Comparison of ENCODE assay signal across 8 mouse cellular contexts in genomic region chr6:125008586-125009128, GRCm38 (mm10). TPM values are rescaled to one million over a fixed set of nuclear protein-coding genes. Genes with fewer than 3 reads are reported as not detected.
DNase-seq lines count a peak whose midpoint lies in the region; ATAC-seq and TF ChIP-seq lines count a peak whose summit lies in the region.

No protein-coding gene starts in this region.

- H3K9me3 ChIP-seq in embryonic facial prominence, embryonic 13.5 days: no peaks in the 10 kb centered on the region
- no peaks in the 10 kb centered on the region for H3K9me3 ChIP-seq in limb, embryonic 12.5 days
- H3K9me3 ChIP-seq in midbrain, embryonic 15.5 days: no peaks in the 10 kb centered on the region

- peaks cover 2% of the 10 kb centered on the region; the same call in 1 of the 2 replicates for H3K27me3 ChIP-seq in embryonic facial prominence, embryonic 13.5 days
- no peaks in the 10 kb centered on the region for H3K27me3 ChIP-seq in kidney, adult 2 months (replicated peaks; ENCODE audit: control insufficient read depth, insufficient read depth, low read length)
- peaks cover 8% of the 10 kb centered on the region for H3K27me3 ChIP-seq in limb, embryonic 12.5 days
- no peaks in the 10 kb centered on the region for H3K27me3 ChIP-seq in midbrain, embryonic 15.5 days (replicated peaks)
- no peaks in the 10 kb centered on the region for H3K27me3 ChIP-seq in spleen, adult 2 months (ENCODE audit: control insufficient read depth, insufficient read depth, low read length)

- H3K27ac ChIP-seq in embryonic facial prominence, embryonic 13.5 days: peak overlapping the region; percentile 99
- peak overlapping the region; percentile 65 for H3K27ac ChIP-seq in kidney, adult 2 months (ENCODE audit: insufficient read depth, low read depth, low read length)
- peak overlapping the region; percentile 99 for H3K27ac ChIP-seq in limb, embryonic 12.5 days
- peak overlapping the region; percentile 99 for H3K27ac ChIP-seq in midbrain, embryonic 15.5 days
- H3K27ac ChIP-seq in spleen, adult 2 months (ENCODE audit: insufficient read depth, low read length): peak overlapping the region; percentile 72

- under 1% methylated on average over 32 of the region's 34 CpGs for WGBS in embryonic facial prominence, embryonic 13.5 days
- under 1% methylated on average over 32 of the region's 34 CpGs for WGBS in kidney, adult 2 months
- under 1% methylated on average over 30 of the region's 34 CpGs for whole genome bisulfite sequencing in limb, embryonic 12.5 days
- 1% methylated on average over 33 of the region's 34 CpGs for WGBS in midbrain, embryonic 15.5 days
- WGBS in spleen, adult 2 months: under 1% methylated on average over 32 of the region's 34 CpGs

- DNase-seq in 3134 (ENCODE audit: extremely low read depth, insufficient read length, low spot score): peak; percentile 95
- peak; percentile 97 to 98 for DNase-seq in adrenal gland, postnatal 36 days
- peak; percentile 98 to 100 for DNase-seq in heart, adult 18-20 months
- peak; percentile 100 for DNase-seq in kidney, adult 2 months
- DNase-seq in spleen, adult 2 months (ENCODE audit: low read depth in 1 of 2, low spot score in 2 of 2): peak; percentile 96 to 97

- ATAC-seq in embryonic facial prominence, embryonic 13.5 days (ENCODE audit: insufficient number of reproducible peaks, insufficient read depth, low FRiP score, low TSS enrichment, low read depth): peak; percentile 95
- ATAC-seq in limb, embryonic 12.5 days (ENCODE audit: insufficient number of reproducible peaks, insufficient read depth, low FRiP score, low TSS enrichment, low read depth): peak; percentile 98
- ATAC-seq in midbrain, embryonic 15.5 days (replicated peaks): peak; percentile 98

- H3K4me1 ChIP-seq in embryonic facial prominence, embryonic 13.5 days: peaks cover 39% of the 10 kb centered on the region
- peaks cover 7% of the 10 kb centered on the region; the same call in 1 of the 2 replicates for H3K4me1 ChIP-seq in kidney, adult 2 months (ENCODE audit: control insufficient read depth, insufficient read depth, low read length)
- peaks cover 32% of the 10 kb centered on the region for H3K4me1 ChIP-seq in limb, embryonic 12.5 days (replicated peaks)
- H3K4me1 ChIP-seq in midbrain, embryonic 15.5 days: peaks cover 42% of the 10 kb centered on the region
- H3K4me1 ChIP-seq in spleen, adult 2 months (ENCODE audit: control insufficient read depth, insufficient read depth, insufficient read length): no peaks in the 10 kb centered on the region; the same call in 1 of the 2 replicates

- H3K9ac ChIP-seq in embryonic facial prominence, embryonic 13.5 days: peak overlapping the region; percentile 95
- peak overlapping the region; percentile 98 for H3K9ac ChIP-seq in limb, embryonic 12.5 days (replicated peaks)
- peak overlapping the region; percentile 94 for H3K9ac ChIP-seq in midbrain, embryonic 15.5 days

- peak; percentile 64 for TF ChIP-seq POLR2A in kidney, adult 2 months (IDR thresholded peaks at IDR 0.05; ENCODE audit: low read depth, low read length)
- peak; percentile 80; the same call in 1 of the 2 replicates for TF ChIP-seq POLR2A in spleen, adult 2 months (IDR thresholded peaks at IDR 0.05; ENCODE audit: low read depth, low read length)

- TF ChIP-seq CTCF in kidney, adult 2 months (conservative IDR thresholded peaks at IDR 0.05; ENCODE audit: insufficient read depth, insufficient read length, low read depth, low read length): no peak
- no peak for TF ChIP-seq CTCF in spleen, adult 2 months (IDR thresholded peaks at IDR 0.05; ENCODE audit: extremely low read depth, insufficient read depth, insufficient read length, insufficient replicate concordance)

- H3K36me3 ChIP-seq in embryonic facial prominence, embryonic 13.5 days: peaks cover 24% of the 10 kb centered on the region
- H3K36me3 ChIP-seq in kidney, adult 2 months (ENCODE audit: control insufficient read depth, insufficient read depth, low read length): no peaks in the 10 kb centered on the region; the same call in 1 of the 2 replicates
- H3K36me3 ChIP-seq in limb, embryonic 12.5 days: peaks cover 28% of the 10 kb centered on the region
- H3K36me3 ChIP-seq in midbrain, embryonic 15.5 days (replicated peaks): 0 out of 2 replicates have a peak, but pooled peaks cover 8% of the 10 kb centered on the region
- H3K36me3 ChIP-seq in spleen, adult 2 months (ENCODE audit: control insufficient read depth, insufficient read depth, low read length): peaks cover 9% of the 10 kb centered on the region; the same call in 1 of the 2 replicates

- H3K4me3 ChIP-seq in embryonic facial prominence, embryonic 13.5 days: peak overlapping the region; percentile 69
- peak overlapping the region; percentile 96 for H3K4me3 ChIP-seq in kidney, adult 2 months (ENCODE audit: insufficient read depth, low read depth, low read length)
- peak overlapping the region; percentile 95 for H3K4me3 ChIP-seq in limb, embryonic 12.5 days (replicated peaks)
- H3K4me3 ChIP-seq in midbrain, embryonic 15.5 days: peak overlapping the region; percentile 80
- H3K4me3 ChIP-seq in spleen, adult 2 months (ENCODE audit: extremely low read depth, insufficient read depth, insufficient read length): peak overlapping the region; percentile 82

- H3K4me2 ChIP-seq in embryonic facial prominence, embryonic 13.5 days: peak overlapping the region; percentile 90
- peak overlapping the region; percentile 85 for H3K4me2 ChIP-seq in limb, embryonic 12.5 days
- H3K4me2 ChIP-seq in midbrain, embryonic 15.5 days: peak overlapping the region; percentile 91

RNA-seq across cellular contexts. Expression of gene Zfp384, which starts 0.3 kb away (rescaled TPM):
- total RNA-seq in adrenal gland, postnatal 36 days (2021): 10 to 100 TPM; 41.3 to 53.8 TPM
- 19.9 and 23.5 TPM in 2 replicates for polyA plus RNA-seq in embryonic facial prominence, embryonic 13.5 days (2015; fragmentation: Nextera tagmentation; extraction: Ambion mirVana)
- total RNA-seq in heart, adult 18-20 months (2021): 10 to 100 TPM; 20.5 to 20.6 TPM
- 37.8 and 45.7 TPM in 2 replicates for polyA plus RNA-seq in kidney, adult 2 months (2012; rRNA removed)
- 18.5 and 24.7 TPM in 2 replicates for polyA plus RNA-seq in limb, embryonic 12.5 days (2016; fragmentation: Nextera tagmentation; extraction: Ambion mirVana)
- polyA plus RNA-seq in midbrain, embryonic 15.5 days (2015; fragmentation: Nextera tagmentation; extraction: Ambion mirVana): 19.1 and 19.9 TPM in 2 replicates
- polyA plus RNA-seq in spleen, adult 2 months (2012; rRNA removed): 52.2 and 54.3 TPM in 2 replicates

RNA-seq across cellular contexts. Expression of gene Pianp, which starts 12.2 kb away (rescaled TPM):
- total RNA-seq in adrenal gland, postnatal 36 days (2021): 1 to 10 TPM; 2.1 to 3.4 TPM
- polyA plus RNA-seq in embryonic facial prominence, embryonic 13.5 days (2015; fragmentation: Nextera tagmentation; extraction: Ambion mirVana): 10.0 TPM in 2 replicates
- total RNA-seq in heart, adult 18-20 months (2021): under 1 TPM; 0.62 to 0.80 TPM
- polyA plus RNA-seq in kidney, adult 2 months (2012; rRNA removed): 0.95 and 0.99 TPM in 2 replicates
- 5.0 and 5.8 TPM in 2 replicates for polyA plus RNA-seq in limb, embryonic 12.5 days (2016; fragmentation: Nextera tagmentation; extraction: Ambion mirVana)
- polyA plus RNA-seq in midbrain, embryonic 15.5 days (2015; fragmentation: Nextera tagmentation; extraction: Ambion mirVana): 70.8 and 75.8 TPM in 2 replicates
- 3.4 and 5.4 TPM in 2 replicates for polyA plus RNA-seq in spleen, adult 2 months (2012; rRNA removed)

RNA-seq across cellular contexts. Expression of gene Ing4, which starts 30.9 kb away (rescaled TPM):
- total RNA-seq in adrenal gland, postnatal 36 days (2021): 10 to 100 TPM; 54.4 to 79.5 TPM
- 164 and 187 TPM in 2 replicates for polyA plus RNA-seq in embryonic facial prominence, embryonic 13.5 days (2015; fragmentation: Nextera tagmentation; extraction: Ambion mirVana)
- total RNA-seq in heart, adult 18-20 months (2021): 10 to 100 TPM; 22.4 to 26.6 TPM
- 39.1 and 39.2 TPM in 2 replicates for polyA plus RNA-seq in kidney, adult 2 months (2012; rRNA removed)
- polyA plus RNA-seq in limb, embryonic 12.5 days (2016; fragmentation: Nextera tagmentation; extraction: Ambion mirVana): 170 and 177 TPM in 2 replicates
- polyA plus RNA-seq in midbrain, embryonic 15.5 days (2015; fragmentation: Nextera tagmentation; extraction: Ambion mirVana): 165 and 178 TPM in 2 replicates
- 31.8 and 36.2 TPM in 2 replicates for polyA plus RNA-seq in spleen, adult 2 months (2012; rRNA removed)

RNA-seq across cellular contexts. Expression of gene Acrbp, which starts 40.8 kb away (rescaled TPM):
- 1 to 10 TPM; 6.9 to 7.1 TPM for total RNA-seq in adrenal gland, postnatal 36 days (2021)
- 21.7 and 22.7 TPM in 2 replicates for polyA plus RNA-seq in embryonic facial prominence, embryonic 13.5 days (2015; fragmentation: Nextera tagmentation; extraction: Ambion mirVana)
- total RNA-seq in heart, adult 18-20 months (2021): 1 to 10 TPM in 1 of 2 experiments, under 1 TPM in 1; 0.99 to 2.7 TPM
- polyA plus RNA-seq in kidney, adult 2 months (2012; rRNA removed): 14.3 and 18.9 TPM in 2 replicates
- 17.6 and 18.3 TPM in 2 replicates for polyA plus RNA-seq in limb, embryonic 12.5 days (2016; fragmentation: Nextera tagmentation; extraction: Ambion mirVana)
- polyA plus RNA-seq in midbrain, embryonic 15.5 days (2015; fragmentation: Nextera tagmentation; extraction: Ambion mirVana): 18.4 and 19.6 TPM in 2 replicates
- polyA plus RNA-seq in spleen, adult 2 months (2012; rRNA removed): 34.4 and 35.8 TPM in 2 replicates

RNA-seq across cellular contexts. Expression of gene Cops7a, which starts 43.3 kb away (rescaled TPM):
- total RNA-seq in adrenal gland, postnatal 36 days (2021): 100 to 1,000 TPM; 121 to 176 TPM
- polyA plus RNA-seq in embryonic facial prominence, embryonic 13.5 days (2015; fragmentation: Nextera tagmentation; extraction: Ambion mirVana): 124 and 138 TPM in 2 replicates
- 100 to 1,000 TPM in 1 of 2 experiments, 10 to 100 TPM in 1; 94.3 to 102 TPM for total RNA-seq in heart, adult 18-20 months (2021)
- polyA plus RNA-seq in kidney, adult 2 months (2012; rRNA removed): 268 and 276 TPM in 2 replicates
- 114 and 124 TPM in 2 replicates for polyA plus RNA-seq in limb, embryonic 12.5 days (2016; fragmentation: Nextera tagmentation; extraction: Ambion mirVana)
- polyA plus RNA-seq in midbrain, embryonic 15.5 days (2015; fragmentation: Nextera tagmentation; extraction: Ambion mirVana): 94.5 and 95.5 TPM in 2 replicates
- 106 and 116 TPM in 2 replicates for polyA plus RNA-seq in spleen, adult 2 months (2012; rRNA removed)

Comparison
In these comparisons a context has a peak if more than half of its experiments do, and no peak if none do; other contexts are left out.
1. Peak in every context shown above with its lines: DNase-seq, ATAC-seq, H3K4me3 ChIP-seq and H3K27ac ChIP-seq.